Mouse (Mus musculus): ENCODE measurements around the gene Wdr74. TPM values are rescaled to one million over a fixed set of nuclear protein-coding genes. Genes with fewer than 3 reads are reported as not detected.

Gene Wdr74
- polyA plus RNA-seq, 1 experiment from 2014 or later: 83.7 TPM

- no peaks in the 10 kb centered on the region for H3K27me3 ChIP-seq
- H3K9ac ChIP-seq: peak overlapping the region; percentile 78
- H3K4me3 ChIP-seq (replicated peaks): peak overlapping the region; percentile 85
- H3K36me3 ChIP-seq (replicated peaks): peaks cover 33% of the 10 kb centered on the region
- H3K27ac ChIP-seq: peak overlapping the region; percentile 53; the same call in 1 of the 2 replicates
- peak overlapping the region; percentile 93 for H3K4me2 ChIP-seq
- H3K9me3 ChIP-seq: no peaks in the 10 kb centered on the region
- ATAC-seq (ENCODE audit: low FRiP score): no peak; the same call in 1 of the 2 replicates
- peaks cover 19% of the 10 kb centered on the region for H3K4me1 ChIP-seq
- 2% methylated on average over 11 of the region's 11 CpGs for WGBS
Measured at GRCm38 (mm10) chr19:8736160-8736467, 487 bp downstream of the Wdr74 start.

DNA sequence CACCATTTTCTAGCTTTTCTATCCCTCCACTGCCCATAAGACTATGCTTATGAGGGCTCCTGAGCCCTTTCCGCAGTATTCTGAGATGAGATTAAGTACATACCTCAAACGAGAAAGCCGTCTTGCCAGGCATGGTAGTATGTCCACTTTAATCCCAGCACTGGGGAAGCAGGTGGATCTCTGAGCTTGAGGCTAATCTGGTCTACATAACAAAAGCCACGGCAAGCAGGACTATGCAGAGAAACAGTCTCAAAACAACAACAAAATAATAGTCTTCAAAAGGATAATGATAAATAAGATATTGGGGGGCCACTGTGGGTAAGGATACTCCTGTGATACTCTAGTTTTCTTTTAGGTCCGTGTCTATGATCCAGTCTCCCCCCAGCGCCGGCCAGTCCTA is 3.3 kb downstream of the Wdr74 start:
- peaks cover 33% of the 10 kb centered on the region for H3K4me1 ChIP-seq
- H3K36me3 ChIP-seq (replicated peaks): peaks cover 47% of the 10 kb centered on the region
- H3K4me3 ChIP-seq (replicated peaks): no peak overlapping the region

GRCm38 (mm10) chr19:8739646-8740045 is 4.0 kb downstream of the Wdr74 start:
- no peak overlapping the region for H3K9ac ChIP-seq
- WGBS: 92% methylated on average over 6 of the region's 6 CpGs
- ATAC-seq (ENCODE audit: low FRiP score): no peak
- H3K4me1 ChIP-seq: peaks cover 33% of the 10 kb centered on the region
- H3K27ac ChIP-seq: no peak overlapping the region
- peaks cover 52% of the 10 kb centered on the region for H3K36me3 ChIP-seq (replicated peaks)
- no peaks in the 10 kb centered on the region for H3K27me3 ChIP-seq
- H3K4me2 ChIP-seq: no peak overlapping the region
- no peak overlapping the region for H3K4me3 ChIP-seq (replicated peaks)
- no peaks in the 10 kb centered on the region for H3K9me3 ChIP-seq

More for the DNA sequence above, 3.3 kb downstream of the Wdr74 start:
- no peaks in the 10 kb centered on the region for H3K27me3 ChIP-seq
- ATAC-seq (ENCODE audit: low FRiP score): no peak
- H3K9me3 ChIP-seq: no peaks in the 10 kb centered on the region
- H3K4me2 ChIP-seq: no peak overlapping the region
- 91% methylated on average over 7 of the region's 7 CpGs for WGBS
- no peak overlapping the region for H3K9ac ChIP-seq
- no peak overlapping the region for H3K27ac ChIP-seq

GRCm38 (mm10) chr19:8740603-8741002 is 5.0 kb downstream of the Wdr74 start, which contains the start of gene 1700092M07Rik:
TSS of gene 1700092M07Rik (plus strand) at chr19:8740718.
- Histone ChIP-seq H3K4me3 (replicated peaks) (peak within 1 kb of the TSS; percentile 79), H3K4me1 (peaks cover 33% of the 10 kb centered on the region), H3K36me3 (replicated peaks) (peaks cover 62% of the 10 kb centered on the region), H3K9ac (peak within 1 kb of the TSS; percentile 88), H3K27ac (peak within 1 kb of the TSS; percentile 90), H3K27me3 (no peaks in the 10 kb centered on the region), H3K9me3 (no peaks in the 10 kb centered on the region), H3K4me2 (peak within 1 kb of the TSS; percentile 92)
- ATAC-seq (ENCODE audit: low FRiP score): no peak
- WGBS: 68% methylated on average over 14 of the region's 14 CpGs

GRCm38 (mm10) chr19:8741243-8741869 is 5.7 kb downstream of the Wdr74 start, which contains the start of gene Stx5a:
TSS of gene Stx5a (plus strand) at chr19:8741413.
- Histone ChIP-seq H3K4me2 (peak within 1 kb of the TSS; percentile 92), H3K27ac (peak within 1 kb of the TSS; percentile 90), H3K4me3 (replicated peaks) (peak within 1 kb of the TSS; percentile 79), H3K27me3 (no peaks in the 10 kb centered on the region), H3K4me1 (peaks cover 30% of the 10 kb centered on the region), H3K9ac (peak within 1 kb of the TSS; percentile 88), H3K9me3 (no peaks in the 10 kb centered on the region), H3K36me3 (replicated peaks) (peaks cover 69% of the 10 kb centered on the region)
- ATAC-seq (ENCODE audit: low FRiP score): peak; percentile 98
- under 1% methylated on average over 36 of the region's 36 CpGs for WGBS

DNA sequence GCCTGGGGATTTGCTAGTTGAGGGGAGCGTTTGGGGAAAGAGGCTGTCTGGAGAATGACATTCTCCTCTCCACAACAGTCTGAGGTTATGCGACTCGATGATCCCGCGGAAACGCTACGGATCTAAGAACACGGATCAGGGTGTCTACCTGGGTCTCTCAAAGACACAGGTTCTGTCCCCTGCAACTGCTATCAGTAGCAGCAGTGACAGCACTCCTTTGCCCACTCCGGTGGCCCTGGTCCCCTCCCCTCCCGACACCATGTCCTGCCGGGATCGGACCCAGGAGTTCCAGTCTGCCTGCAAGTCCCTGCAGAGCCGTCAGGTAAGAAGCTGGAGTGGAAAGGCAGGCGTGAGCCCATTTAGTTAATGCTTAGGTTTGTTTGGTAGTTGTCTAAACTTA is 6.5 kb downstream of the Wdr74 start:
- 18% methylated on average over 14 of the region's 14 CpGs for WGBS
- Histone ChIP-seq H3K9me3 (no peaks in the 10 kb centered on the region), H3K4me1 (peaks cover 25% of the 10 kb centered on the region), H3K36me3 (replicated peaks) (peaks cover 77% of the 10 kb centered on the region), H3K4me2 (peak overlapping the region; percentile 92), H3K27ac (peak overlapping the region; percentile 59), H3K9ac (peak overlapping the region; percentile 88), H3K27me3 (no peaks in the 10 kb centered on the region), H3K4me3 (replicated peaks) (peak overlapping the region; percentile 79)
- ATAC-seq (ENCODE audit: low FRiP score): no peak

GRCm38 (mm10) chr19:8745382-8745781 is 9.8 kb downstream of the Wdr74 start:
- Histone ChIP-seq H3K9me3 (no peaks in the 10 kb centered on the region), H3K27ac (no peak overlapping the region), H3K4me1 (peaks cover 21% of the 10 kb centered on the region), H3K4me3 (replicated peaks) (no peak overlapping the region), H3K9ac (no peak overlapping the region), H3K36me3 (replicated peaks) (peaks cover 81% of the 10 kb centered on the region), H3K27me3 (no peaks in the 10 kb centered on the region), H3K4me2 (no peak overlapping the region)
- no peak for ATAC-seq (ENCODE audit: low FRiP score)
- 100% methylated on average over 1 of the region's 1 CpGs for WGBS

DNA sequence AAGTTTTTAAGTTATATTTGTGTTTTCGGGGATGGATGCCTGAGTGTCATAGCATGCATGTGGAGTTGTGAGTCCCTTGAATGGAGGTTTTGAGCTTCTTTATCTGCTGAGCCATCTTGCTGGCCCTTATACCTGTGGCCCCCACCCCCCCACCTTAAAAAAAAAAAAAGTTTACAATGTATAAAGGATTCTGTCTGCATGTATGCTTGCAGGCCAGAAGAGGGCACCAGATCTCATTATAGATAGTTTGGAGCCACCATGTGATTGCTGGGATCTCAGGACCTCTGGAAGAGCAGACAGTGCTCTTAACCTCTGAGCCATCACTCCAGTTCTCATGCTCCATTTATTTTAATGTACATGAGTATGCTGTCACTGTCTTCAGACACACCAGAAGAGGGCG is 11.7 kb downstream of the Wdr74 start:
- H3K4me2 ChIP-seq: no peak overlapping the region
- H3K9ac ChIP-seq: no peak overlapping the region
- 63% methylated on average over 2 of the region's 2 CpGs for WGBS
- no peak overlapping the region for H3K27ac ChIP-seq
- H3K4me1 ChIP-seq: peaks cover 10% of the 10 kb centered on the region
- no peaks in the 10 kb centered on the region for H3K27me3 ChIP-seq
- no peak overlapping the region for H3K4me3 ChIP-seq (replicated peaks)
- H3K9me3 ChIP-seq: no peaks in the 10 kb centered on the region
- peaks cover 95% of the 10 kb centered on the region for H3K36me3 ChIP-seq (replicated peaks)
- no peak for ATAC-seq (ENCODE audit: low FRiP score)

DNA sequence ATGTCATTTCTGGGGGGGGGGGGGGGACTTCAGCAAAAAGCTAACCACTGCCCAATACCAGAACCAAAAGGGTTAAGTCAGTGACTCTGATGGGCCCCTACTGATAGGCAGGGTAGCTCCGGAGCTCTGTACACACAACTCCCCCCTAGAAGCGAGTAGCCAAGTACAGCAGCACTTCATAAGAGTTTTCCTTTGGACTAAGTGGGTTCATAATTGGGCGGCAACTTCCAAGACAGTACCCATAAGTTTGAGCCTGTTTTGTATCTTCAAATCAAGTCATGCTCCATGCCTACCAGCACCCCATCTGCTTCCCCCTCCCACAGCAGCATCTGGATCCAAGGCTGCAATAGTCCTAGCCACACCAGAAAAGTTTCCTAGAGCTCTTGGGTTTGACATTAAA is 20.0 kb downstream of the Wdr74 start:
- H3K27ac ChIP-seq: no peak overlapping the region
- WGBS: 85% methylated on average over 3 of the region's 3 CpGs
- no peak overlapping the region for H3K4me3 ChIP-seq (replicated peaks)
- no peaks in the 10 kb centered on the region for H3K9me3 ChIP-seq
- no peak overlapping the region for H3K9ac ChIP-seq
- H3K36me3 ChIP-seq (replicated peaks): peaks cover 35% of the 10 kb centered on the region
- no peaks in the 10 kb centered on the region for H3K27me3 ChIP-seq
- peak overlapping the region; percentile 68; the same call in 1 of the 2 replicates for H3K4me2 ChIP-seq
- ATAC-seq (ENCODE audit: low FRiP score): no peak
- peaks cover 25% of the 10 kb centered on the region for H3K4me1 ChIP-seq

DNA sequence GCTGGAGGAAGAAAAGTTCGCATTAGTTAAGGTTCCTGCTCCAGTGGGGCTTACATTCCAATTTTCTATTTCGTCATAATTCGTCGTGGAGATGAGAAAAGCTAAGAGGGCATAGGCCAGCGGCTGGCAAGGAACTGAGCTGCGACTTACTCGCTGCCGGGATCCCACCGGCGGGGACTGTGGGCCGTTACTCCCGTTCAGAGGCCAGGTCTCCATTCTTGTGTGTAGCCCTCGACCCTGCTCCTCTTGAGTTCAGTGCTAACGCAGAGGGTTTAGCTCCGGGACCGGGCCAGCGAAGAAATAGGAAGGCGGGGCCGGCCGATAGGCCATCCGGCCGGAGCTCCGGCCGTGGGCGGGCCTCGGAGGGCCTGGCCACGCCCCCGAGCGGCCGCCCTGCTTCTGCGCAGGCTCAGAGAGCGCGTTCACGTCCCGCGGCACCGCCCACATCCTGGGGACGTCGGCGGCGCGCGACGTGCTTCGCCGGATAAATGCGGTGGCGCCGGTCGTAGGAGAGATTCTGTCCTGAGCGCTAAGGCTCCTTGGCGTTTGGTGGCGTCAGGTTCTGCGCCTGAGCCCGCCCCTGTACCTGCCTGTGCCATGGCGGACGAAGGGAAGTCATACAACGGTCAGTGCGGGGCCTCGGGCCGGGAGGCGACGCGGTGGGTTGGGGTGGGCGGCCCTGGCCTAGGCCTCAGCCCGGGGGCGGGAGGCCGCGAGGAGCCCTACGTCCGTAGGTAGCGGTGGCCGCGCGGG is 21.2 kb downstream of the Wdr74 start, which contains the start of gene Nxf1:
TSS of gene Nxf1 (plus strand) at position 439 of the 753 bp plus-strand sequence.
- H3K9ac ChIP-seq: peak within 1 kb of the TSS; percentile 96
- peak within 1 kb of the TSS; percentile 68 for H3K4me2 ChIP-seq
- peak within 1 kb of the TSS; percentile 88 for H3K27ac ChIP-seq
- peaks cover 25% of the 10 kb centered on the region for H3K36me3 ChIP-seq (replicated peaks)
- ATAC-seq (ENCODE audit: low FRiP score): peak; percentile 96
- under 1% methylated on average over 72 of the region's 75 CpGs for WGBS
- H3K27me3 ChIP-seq: no peaks in the 10 kb centered on the region
- H3K4me3 ChIP-seq (replicated peaks): peak within 1 kb of the TSS; percentile 83
- H3K4me1 ChIP-seq: peaks cover 25% of the 10 kb centered on the region
- H3K9me3 ChIP-seq: no peaks in the 10 kb centered on the region

DNA sequence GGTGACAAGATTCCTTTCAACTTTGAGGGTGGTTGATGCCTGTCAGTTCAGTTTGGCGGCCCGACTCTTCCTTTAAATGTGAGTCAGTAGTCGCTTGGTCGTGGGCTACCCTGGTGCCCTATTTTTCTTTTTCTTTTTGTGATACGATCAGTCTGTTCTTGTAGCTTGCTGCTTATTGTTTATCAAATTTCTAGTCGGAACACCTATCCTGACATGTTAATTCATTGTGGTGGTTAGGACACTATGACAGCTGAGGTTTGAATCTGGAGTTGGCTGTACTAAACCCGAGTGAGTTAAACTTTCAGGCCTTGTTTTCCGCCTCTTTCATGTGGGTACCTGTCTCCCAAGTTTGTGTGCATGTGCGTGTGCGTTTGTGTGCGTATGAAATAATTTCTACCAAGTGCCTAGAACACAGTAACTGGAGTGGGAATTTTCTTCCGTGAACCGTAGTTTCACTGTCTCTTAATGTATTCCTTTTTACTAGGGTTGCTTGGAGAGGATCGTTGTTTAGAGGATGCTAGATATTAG is 21.9 kb downstream of the Wdr74 start:
- Histone ChIP-seq H3K27me3 (no peaks in the 10 kb centered on the region), H3K27ac (peak overlapping the region; percentile 88), H3K9me3 (no peaks in the 10 kb centered on the region), H3K36me3 (replicated peaks) (peaks cover 22% of the 10 kb centered on the region), H3K4me3 (replicated peaks) (peak overlapping the region; percentile 83), H3K9ac (peak overlapping the region; percentile 96), H3K4me1 (peaks cover 25% of the 10 kb centered on the region), H3K4me2 (peak overlapping the region; percentile 68)
- ATAC-seq (ENCODE audit: low FRiP score): no peak
- 8% methylated on average over 14 of the region's 14 CpGs for WGBS

GRCm38 (mm10) chr19:8758899-8759298 is 23.3 kb downstream of the Wdr74 start:
- ATAC-seq (ENCODE audit: low FRiP score): no peak
- H3K4me3 ChIP-seq (replicated peaks): no peak overlapping the region
- no peaks in the 10 kb centered on the region for H3K27me3 ChIP-seq
- H3K27ac ChIP-seq: no peak overlapping the region
- WGBS: 93% methylated on average over 2 of the region's 2 CpGs
- peaks cover 33% of the 10 kb centered on the region for H3K36me3 ChIP-seq (replicated peaks)
- H3K9me3 ChIP-seq: no peaks in the 10 kb centered on the region
- H3K9ac ChIP-seq: no peak overlapping the region
- peaks cover 25% of the 10 kb centered on the region for H3K4me1 ChIP-seq
- no peak overlapping the region for H3K4me2 ChIP-seq
